Mouse (Mus musculus) olfactory bulb, adult 2 months (tissue): ENCODE measurements around the gene Ptprg.

Source experiments
- CTCF ChIP-seq: fragments of 200-500 bp; IDR thresholded peaks from 2 replicates; pipeline ENCODE4 v1.5.1; 2012; ENCODE audit warnings: low read depth, mild to moderate bottlenecking, low read length, moderate library complexity; ENCODE audit not compliant: insufficient read depth
- POLR2A ChIP-seq: fragments of 200-500 bp; IDR thresholded peaks from 2 replicates; pipeline ENCODE4 v1.6.1; 2012; ENCODE audit warnings: mild to moderate bottlenecking, low read depth, low read length, moderate library complexity; ENCODE audit not compliant: insufficient read depth

- no peak for TF ChIP-seq POLR2A
- no peak for TF ChIP-seq CTCF
These were observed 645.4 kb downstream of the Ptprg start for GRCm38 (mm10) chr14:12198735-12199134.
